Mouse (Mus musculus) brain, adult 10 weeks (tissue): ENCODE results near the gene Gm12888. TPM values are rescaled to one million over a fixed set of nuclear protein-coding genes. Genes with fewer than 3 reads are reported as not detected.

ENCODE experiments used
- polyA plus RNA-seq: library from polyadenylated mRNA; stranded (reverse); fragments of 350-450 nt; fragmentation: Illumina TruSeq; extraction: RNeasy Lipid Tissue Mini Kit (QIAGEN cat#74804); gene quantifications from one replicate; pipeline ENCODE4 v1.2.3, GENCODE M21; 2015; ENCODE audit warnings: low read depth, low replicate concordance

Gene Gm12888
- polyA plus RNA-seq: not detected

DNA sequence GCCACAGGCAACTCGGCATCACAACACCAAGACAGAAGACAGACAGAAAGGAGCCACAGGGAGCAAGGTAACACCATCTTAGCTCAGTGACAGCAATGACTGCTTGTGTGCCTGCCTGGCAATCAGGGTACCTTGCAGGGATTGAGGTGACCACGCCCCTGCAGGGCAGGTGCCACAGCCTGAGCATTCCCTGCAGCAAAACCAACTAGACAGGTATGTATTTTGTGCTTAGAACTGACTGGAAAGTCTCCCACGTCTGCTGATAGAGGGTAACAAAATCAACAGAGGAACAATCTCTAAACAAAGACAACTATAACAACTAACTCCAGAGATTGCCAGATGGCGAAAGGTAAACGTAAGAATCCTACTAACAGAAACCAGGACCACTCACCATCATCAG, at the start of gene Gm12888:
Gm12888 (minus strand) TSS at position 101 of the 400 bp plus-strand sequence.

Other genes starting within 250 kb of the Gm12888 start
- 25.0 TPM for gene Zmpste24, start 226.7 kb downstream of the Gm12888 start, polyA plus RNA-seq
- not detected for gene Tmco2, start 215.7 kb downstream of the Gm12888 start, polyA plus RNA-seq
- 15.1 TPM for gene Rlf, start 109.8 kb downstream of the Gm12888 start, polyA plus RNA-seq
- gene Gm12886, start 98.2 kb upstream of the Gm12888 start, polyA plus RNA-seq: not detected